Mouse (Mus musculus) embryonic facial prominence, embryonic 10.5 days (tissue): ENCODE data around the gene Hist1h2ap. TPM values are rescaled to one million over a fixed set of nuclear protein-coding genes. Genes with fewer than 3 reads are reported as not detected.
"Not testable (repeated sequence)": the region's sequence is repeated elsewhere in the genome, so short reads cannot be mapped to it uniquely, and the experiment has no call there.

Experiments used
- DNase-seq: peaks from one replicate; pipeline ENCODE4 v3.0.0-alpha.2; 2017; ENCODE audit warnings: low spot score
- H3K27ac ChIP-seq: fragments of 300-500 bp; sonication (generic); replicated peaks from 2 replicates; pipeline ENCODE4 v1.5.1; 2016; ENCODE audit warnings: mild to moderate bottlenecking
- H3K27me3 ChIP-seq: fragments of 300-500 bp; sonication (generic); replicated peaks from 2 replicates; pipeline ENCODE4 v1.6.1; 2016; ENCODE audit warnings: low read depth, mild to moderate bottlenecking; ENCODE audit not compliant: poor library complexity, severe bottlenecking
- H3K36me3 ChIP-seq: fragments of 300-500 bp; sonication (generic); replicated peaks from 2 replicates; pipeline ENCODE4 v1.6.1; 2016; ENCODE audit warnings: mild to moderate bottlenecking, moderate library complexity
- H3K4me1 ChIP-seq: fragments of 300-500 bp; sonication (generic); 2 replicates; pipeline ENCODE4 v1.6.1; 2016
- H3K4me3 ChIP-seq: fragments of 300-500 bp; sonication (generic); 2 replicates; pipeline ENCODE4 v1.5.1; 2016; ENCODE audit warnings: mild to moderate bottlenecking, moderate library complexity
- H3K9me3 ChIP-seq: fragments of 300-500 bp; sonication (generic); 2 replicates; pipeline ENCODE4 v1.6.1; 2016; ENCODE audit warnings: mild to moderate bottlenecking
- WGBS: fragments of 180-500 bp; shearing (Covaris S2); methylation state at CpG from one replicate; pipeline ENCODE4 v1.1.7; 2016; 5-methylcytosine and 5-hydroxymethylcytosine counted together
- polyA plus RNA-seq: library from polyadenylated mRNA; unstranded; fragments of >200 nt; fragmentation: Nextera tagmentation; extraction: Ambion mirVana; gene quantifications from 2 replicates; pipeline ENCODE4 v1.2.1, GENCODE M21; 2016

Gene Hist1h2ap
- 6,093 and 6,114 TPM in 2 replicates for polyA plus RNA-seq

- H3K9me3 ChIP-seq, H3K4me1 ChIP-seq, H3K27me3 ChIP-seq, DNase-seq, H3K4me3 ChIP-seq, H3K36me3 ChIP-seq, H3K27ac ChIP-seq: not testable (repeated sequence)
- WGBS: no CpG with 5 or more reads among the region's 24 CpGs
These were observed at the start of gene Hist1h2ap, which contains the start of gene Hist1h2br for GRCm38 (mm10) chr13:21833461-21833860. Gene Hist1h2ap (minus strand): TSS chr13:21833507. Gene Hist1h2br (plus strand): TSS chr13:21833743.

DNA sequence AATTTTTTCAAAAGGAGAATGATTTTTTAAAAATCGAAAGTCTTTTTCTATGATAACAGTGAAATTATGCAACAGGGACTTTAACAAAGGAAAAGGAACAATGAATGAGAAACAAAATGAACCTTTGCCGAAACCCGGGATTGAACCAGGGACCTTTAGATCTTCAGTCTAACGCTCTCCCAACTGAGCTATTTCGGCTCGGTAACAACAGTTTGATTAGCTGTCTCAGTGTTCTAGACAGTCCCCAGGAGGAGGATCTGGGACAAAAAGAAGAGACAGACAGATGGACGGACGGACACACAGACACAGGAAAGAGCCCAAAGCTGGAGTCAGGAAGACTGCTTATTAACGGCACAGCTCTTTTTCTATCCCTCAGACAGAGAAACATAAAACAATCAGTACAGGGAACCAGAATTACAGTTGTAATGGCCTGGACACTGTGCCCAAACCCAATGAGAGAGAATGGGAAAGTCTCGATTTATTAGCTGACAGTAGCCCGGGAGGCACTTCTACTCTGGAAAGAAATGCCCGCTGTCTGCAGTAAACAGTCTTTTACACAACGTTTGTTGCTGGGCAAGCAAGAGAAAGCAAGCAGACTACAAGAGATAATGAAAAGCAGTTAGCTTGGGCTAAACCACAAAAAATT is 49.6 kb upstream of the Hist1h2ap start:
- under 1% methylated on average over 13 of the region's 13 CpGs for WGBS
- H3K36me3 ChIP-seq: no peaks in the 10 kb centered on the region
- H3K9me3 ChIP-seq: no peaks in the 10 kb centered on the region
- DNase-seq: peak; percentile 81
- peak overlapping the region; percentile 45; the same call in 1 of the 2 replicates for H3K27ac ChIP-seq
- H3K4me1 ChIP-seq: peaks cover 9% of the 10 kb centered on the region; the same call in 1 of the 2 replicates
- no peaks in the 10 kb centered on the region for H3K27me3 ChIP-seq
- peak overlapping the region; percentile 60 for H3K4me3 ChIP-seq

DNA sequence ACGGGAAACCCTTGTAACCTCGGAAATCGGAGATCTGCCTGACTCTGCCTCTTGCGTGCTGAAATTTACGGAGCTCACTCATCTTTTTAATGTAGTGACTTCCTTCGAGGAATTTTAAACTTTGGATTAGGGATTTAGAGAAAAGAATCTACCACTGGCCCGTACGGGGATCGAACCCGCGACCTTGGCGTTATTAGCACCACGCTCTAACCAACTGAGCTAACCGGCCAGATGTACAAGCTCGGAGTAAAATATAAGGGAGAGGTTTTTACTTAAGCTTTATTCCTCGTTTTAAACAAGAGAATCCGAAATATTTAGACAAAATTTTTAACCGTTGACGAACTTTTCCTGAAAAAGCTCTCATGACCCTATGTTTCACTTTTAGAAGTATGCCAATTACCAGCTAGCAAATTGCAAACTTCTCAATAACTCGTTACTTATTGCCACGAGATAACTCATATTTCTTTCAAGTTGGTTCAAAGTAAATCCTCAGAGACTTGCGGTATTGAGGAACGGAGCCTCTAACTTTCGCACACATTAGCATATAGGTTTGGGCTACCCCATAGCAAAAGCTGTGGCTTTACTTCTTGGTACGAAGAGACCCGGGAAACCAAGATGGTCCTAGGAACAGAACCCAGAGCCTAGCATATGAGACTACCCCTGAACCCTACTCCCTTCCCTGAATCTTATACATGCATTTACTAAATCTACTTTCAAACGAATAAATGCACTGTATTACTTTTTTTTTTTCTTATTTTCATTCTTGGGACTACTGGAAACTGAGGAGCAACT is 48.8 kb upstream of the Hist1h2ap start:
- peak; percentile 78 for DNase-seq
- Histone ChIP-seq H3K4me1 (peaks cover 9% of the 10 kb centered on the region; the same call in 1 of the 2 replicates), H3K36me3 (no peaks in the 10 kb centered on the region), H3K27ac (peak overlapping the region; percentile 44; the same call in 1 of the 2 replicates), H3K27me3 (no peaks in the 10 kb centered on the region), H3K9me3 (no peaks in the 10 kb centered on the region), H3K4me3 (peak overlapping the region; percentile 60)
- under 1% methylated on average over 27 of the region's 27 CpGs for WGBS

DNA sequence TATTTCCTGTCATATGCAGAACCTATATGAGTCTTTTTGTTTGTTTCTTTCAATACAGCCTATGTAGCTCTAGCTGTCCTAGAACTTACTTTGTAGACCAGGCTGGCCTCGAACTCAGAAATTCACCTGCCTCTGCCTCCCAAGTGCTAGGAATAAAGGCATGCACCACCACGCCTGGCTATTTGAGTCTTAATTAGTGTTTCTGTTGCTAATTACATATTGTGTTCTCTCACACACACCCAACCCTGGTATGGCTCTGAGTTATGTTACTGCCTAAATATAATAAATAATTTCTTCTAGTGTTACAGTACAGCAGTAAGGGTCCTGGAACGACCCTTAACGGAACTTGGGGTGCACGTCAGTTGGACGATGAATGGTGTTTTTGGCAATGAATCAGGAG is 47.4 kb upstream of the Hist1h2ap start:
- 88% methylated on average over 6 of the region's 6 CpGs for WGBS

GRCm38 (mm10) chr13:21865503-21865902 is 32.2 kb upstream of the Hist1h2ap start:
- WGBS: 79% methylated on average over 3 of the region's 3 CpGs
- H3K4me1 ChIP-seq, H3K4me3 ChIP-seq: not testable (repeated sequence)

More for the DNA sequence above, 47.4 kb upstream of the Hist1h2ap start:
- Histone ChIP-seq H3K27ac (no peak overlapping the region), H3K27me3 (no peaks in the 10 kb centered on the region), H3K4me1 (peaks cover 9% of the 10 kb centered on the region; the same call in 1 of the 2 replicates), H3K9me3 (no peaks in the 10 kb centered on the region), H3K36me3 (no peaks in the 10 kb centered on the region), H3K4me3 (no peak overlapping the region)
- no peak for DNase-seq

GRCm38 (mm10) chr13:21861608-21862007 is 28.3 kb upstream of the Hist1h2ap start:
- Histone ChIP-seq H3K4me1 (peaks cover 3% of the 10 kb centered on the region; the same call in 1 of the 2 replicates), H3K27me3 (no peaks in the 10 kb centered on the region), H3K36me3 (no peaks in the 10 kb centered on the region), H3K9me3 (0 out of 2 replicates have a peak, but pooled peaks cover 2% of the 10 kb centered on the region), H3K4me3 (no peak overlapping the region), H3K27ac (no peak overlapping the region)
- DNase-seq: peak; percentile 54
- 15% methylated on average over 5 of the region's 5 CpGs for WGBS

More at GRCm38 (mm10) chr13:21865503-21865902, 32.2 kb upstream of the Hist1h2ap start:
- H3K9me3 ChIP-seq, DNase-seq, H3K36me3 ChIP-seq, H3K27ac ChIP-seq, H3K27me3 ChIP-seq: not testable (repeated sequence)

- WGBS: under 1% methylated on average over 15 of the region's 15 CpGs
- H3K36me3 ChIP-seq: no peaks in the 10 kb centered on the region
These were observed 22.4 kb upstream of the Hist1h2ap start for GRCm38 (mm10) chr13:21855698-21856162.

DNA sequence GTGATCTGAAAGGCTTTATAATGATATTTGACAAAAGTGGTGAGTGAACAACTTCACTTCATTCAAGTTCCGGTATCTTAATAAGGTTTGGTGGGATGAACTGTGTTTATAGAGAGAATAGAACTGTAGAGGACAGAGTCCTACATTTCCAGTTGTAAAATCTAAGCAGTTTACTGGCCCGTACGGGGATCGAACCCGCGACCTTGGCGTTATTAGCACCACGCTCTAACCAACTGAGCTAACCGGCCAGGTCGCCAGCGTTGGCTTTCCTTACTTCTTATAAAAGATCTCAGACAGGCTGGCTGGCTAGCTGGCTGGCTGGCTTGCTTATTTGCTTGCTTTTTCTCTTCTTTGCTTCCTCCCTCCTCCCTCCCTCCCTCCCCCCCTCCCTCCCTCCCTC is 21.8 kb upstream of the Hist1h2ap start:
- peak; percentile 90 for DNase-seq
- Histone ChIP-seq H3K9me3 (no peaks in the 10 kb centered on the region), H3K27me3 (no peaks in the 10 kb centered on the region), H3K36me3 (no peaks in the 10 kb centered on the region), H3K27ac (no peak overlapping the region; the same call in 1 of the 2 replicates), H3K4me1 (no peaks in the 10 kb centered on the region), H3K4me3 (peak overlapping the region; percentile 64)
- under 1% methylated on average over 11 of the region's 11 CpGs for WGBS

More at GRCm38 (mm10) chr13:21855698-21856162, 22.4 kb upstream of the Hist1h2ap start:
- H3K27me3 ChIP-seq: no peaks in the 10 kb centered on the region
- DNase-seq: peak; percentile 57
- H3K27ac ChIP-seq: no peak overlapping the region; the same call in 1 of the 2 replicates
- no peaks in the 10 kb centered on the region for H3K9me3 ChIP-seq
- H3K4me1 ChIP-seq: no peaks in the 10 kb centered on the region
- peak overlapping the region; percentile 64 for H3K4me3 ChIP-seq

- Histone ChIP-seq H3K4me3 (no peak overlapping the region), H3K4me1 (no peaks in the 10 kb centered on the region), H3K27ac (no peak overlapping the region), H3K27me3 (no peaks in the 10 kb centered on the region), H3K36me3 (no peaks in the 10 kb centered on the region), H3K9me3 (no peaks in the 10 kb centered on the region)
- 75% methylated on average over 3 of the region's 3 CpGs for WGBS
- no peak for DNase-seq
These were observed 19.1 kb upstream of the Hist1h2ap start for GRCm38 (mm10) chr13:21852215-21852945.

GRCm38 (mm10) chr13:21850696-21851095 is 17.4 kb upstream of the Hist1h2ap start:
- not testable (repeated sequence) for H3K4me1 ChIP-seq, H3K9me3 ChIP-seq, DNase-seq, H3K4me3 ChIP-seq, H3K27me3 ChIP-seq, H3K27ac ChIP-seq, H3K36me3 ChIP-seq
- 38% methylated on average over 1 of the region's 1 CpGs for WGBS

- 15% methylated on average over 8 of the region's 8 CpGs for WGBS
- no peak overlapping the region for H3K27ac ChIP-seq
- peak overlapping the region; percentile 29; the same call in 1 of the 2 replicates for H3K4me3 ChIP-seq
- H3K9me3 ChIP-seq: no peaks in the 10 kb centered on the region
- peak; percentile 58 for DNase-seq
- no peaks in the 10 kb centered on the region for H3K27me3 ChIP-seq
- no peaks in the 10 kb centered on the region for H3K4me1 ChIP-seq
- H3K36me3 ChIP-seq: no peaks in the 10 kb centered on the region
These were observed 14.6 kb upstream of the Hist1h2ap start for GRCm38 (mm10) chr13:21847883-21848282.

GRCm38 (mm10) chr13:21846356-21846755 is 13.0 kb upstream of the Hist1h2ap start:
- H3K36me3 ChIP-seq, H3K4me3 ChIP-seq, H3K27me3 ChIP-seq, H3K9me3 ChIP-seq, H3K27ac ChIP-seq, H3K4me1 ChIP-seq, DNase-seq: not testable (repeated sequence)
